Mouse (Mus musculus): ENCODE measurements around the gene Gatc. TPM values are rescaled to one million over a fixed set of nuclear protein-coding genes. Genes with fewer than 3 reads are reported as not detected.
"Not testable (repeated sequence)": the region's sequence is repeated elsewhere in the genome, so short reads cannot be mapped to it uniquely, and the experiment has no call there.

Gatc gene
- 13.6 and 18.0 TPM in 2 replicates for polyA plus RNA-seq (2012; rRNA removed)

- DNase-seq (ENCODE audit: low spot score) = peak; percentile 90
These were observed at the start of gene Gatc, which contains the start of gene Triap1 for GRCm38 (mm10) chr5:115340577-115341313. TSS of gene Gatc (minus strand) at chr5:115341178. TSS of gene Triap1 (plus strand) at chr5:115341225.

- not testable (repeated sequence) for DNase-seq (ENCODE audit: low spot score)
These were observed 37.9 kb upstream of the Gatc start for GRCm38 (mm10) chr5:115378882-115379281.

GRCm38 (mm10) chr5:115375436-115375835 is 34.5 kb upstream of the Gatc start:
- DNase-seq (ENCODE audit: low spot score) = no peak

- DNase-seq (ENCODE audit: low spot score) = no peak
These were observed 33.3 kb upstream of the Gatc start for GRCm38 (mm10) chr5:115374204-115374820.

- no peak for DNase-seq (ENCODE audit: low spot score)
These were observed 32.6 kb upstream of the Gatc start for GRCm38 (mm10) chr5:115373441-115374203.

GRCm38 (mm10) chr5:115371736-115372135 is 30.8 kb upstream of the Gatc start:
- no peak for DNase-seq (ENCODE audit: low spot score)

GRCm38 (mm10) chr5:115364782-115365181 is 23.8 kb upstream of the Gatc start:
- DNase-seq (ENCODE audit: low spot score) = no peak

- no peak for DNase-seq (ENCODE audit: low spot score)
These were observed 22.1 kb upstream of the Gatc start for GRCm38 (mm10) chr5:115362819-115363714.

GRCm38 (mm10) chr5:115362216-115362615 is 21.2 kb upstream of the Gatc start:
- no peak for DNase-seq (ENCODE audit: low spot score)

GRCm38 (mm10) chr5:115359851-115360372 is 18.9 kb upstream of the Gatc start:
- DNase-seq (ENCODE audit: low spot score) = no peak

GRCm38 (mm10) chr5:115359438-115359837 is 18.5 kb upstream of the Gatc start:
- no peak for DNase-seq (ENCODE audit: low spot score)

- peak; percentile 73 for DNase-seq (ENCODE audit: low spot score)
These were observed 17.9 kb upstream of the Gatc start for GRCm38 (mm10) chr5:115358872-115359271.

GRCm38 (mm10) chr5:115355070-115355469 is 14.1 kb upstream of the Gatc start:
- no peak for DNase-seq (ENCODE audit: low spot score)

GRCm38 (mm10) chr5:115351348-115351747 is 10.4 kb upstream of the Gatc start:
- no peak for DNase-seq (ENCODE audit: low spot score)

- DNase-seq (ENCODE audit: low spot score) = no peak
These were observed 8.2 kb upstream of the Gatc start for GRCm38 (mm10) chr5:115349225-115349555.

GRCm38 (mm10) chr5:115348546-115349224 is 7.7 kb upstream of the Gatc start, which contains the start of gene Cox6a1:
TSS of gene Cox6a1 (minus strand) at chr5:115348981.
- peak; percentile 97 for DNase-seq (ENCODE audit: low spot score)

GRCm38 (mm10) chr5:115347564-115347963 is 6.6 kb upstream of the Gatc start:
- peak; percentile 58 for DNase-seq (ENCODE audit: low spot score)

GRCm38 (mm10) chr5:115341314-115342165 is 562 bp upstream of the Gatc start:
- DNase-seq (ENCODE audit: low spot score) = no peak

GRCm38 (mm10) chr5:115340007-115340406 is 971 bp downstream of the Gatc start:
- DNase-seq (ENCODE audit: low spot score) = no peak

- DNase-seq (ENCODE audit: low spot score) = no peak
These were observed 7.4 kb downstream of the Gatc start for GRCm38 (mm10) chr5:115333626-115334025.

Measured in urinary bladder, adult 2 months (tissue).